Mouse (Mus musculus) lung, postnatal 14 days (tissue): ENCODE data around the gene Nsf.
"Not testable (repeated sequence)": the region's sequence is repeated elsewhere in the genome, so short reads cannot be mapped to it uniquely, and the experiment has no call there.

Experiments
- DNase-seq: peaks from one replicate; pipeline ENCODE4 v3.0.0; 2021

Gene Nsf

DNA sequence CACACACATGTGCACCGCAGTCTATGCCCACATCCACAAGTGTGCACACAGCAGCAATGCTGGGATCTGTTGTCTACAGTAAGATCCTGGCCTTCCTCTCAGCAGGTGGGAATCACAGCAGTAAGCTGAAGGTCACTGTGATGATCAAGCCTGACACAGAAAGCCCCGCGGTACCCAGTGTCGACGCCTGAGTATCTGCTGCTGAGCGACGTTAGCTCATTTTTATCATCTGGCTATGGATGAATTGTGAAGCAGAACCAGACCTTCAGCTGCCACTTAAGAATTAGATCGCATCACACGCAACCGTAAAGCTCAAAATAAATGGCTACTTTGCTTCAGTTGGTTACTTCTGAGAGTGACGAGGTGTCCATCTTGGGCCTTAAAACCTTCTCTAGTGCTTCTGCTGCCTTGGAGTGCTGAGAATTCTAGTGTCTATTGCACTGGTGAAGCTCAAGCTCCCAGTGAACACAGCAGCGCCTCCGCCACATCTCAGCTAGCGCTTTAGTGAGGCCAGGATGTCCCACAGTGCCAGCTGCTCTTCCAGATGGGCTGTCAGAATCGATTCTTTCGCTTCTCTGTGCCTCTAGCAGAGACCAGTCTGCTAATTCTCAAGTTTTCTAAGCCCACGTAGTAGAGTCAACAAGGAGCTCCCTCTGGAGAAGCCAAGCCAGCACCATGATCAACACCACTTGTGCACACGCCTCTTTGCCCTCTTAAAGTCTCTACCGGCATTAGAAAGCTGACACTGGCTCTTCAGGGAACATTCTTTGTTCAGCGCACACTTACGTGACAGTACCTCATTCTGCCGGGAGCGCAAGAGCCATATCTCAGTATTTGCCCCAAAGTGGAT is 63.3 kb downstream of the Nsf start:
- no peak for DNase-seq

DNA sequence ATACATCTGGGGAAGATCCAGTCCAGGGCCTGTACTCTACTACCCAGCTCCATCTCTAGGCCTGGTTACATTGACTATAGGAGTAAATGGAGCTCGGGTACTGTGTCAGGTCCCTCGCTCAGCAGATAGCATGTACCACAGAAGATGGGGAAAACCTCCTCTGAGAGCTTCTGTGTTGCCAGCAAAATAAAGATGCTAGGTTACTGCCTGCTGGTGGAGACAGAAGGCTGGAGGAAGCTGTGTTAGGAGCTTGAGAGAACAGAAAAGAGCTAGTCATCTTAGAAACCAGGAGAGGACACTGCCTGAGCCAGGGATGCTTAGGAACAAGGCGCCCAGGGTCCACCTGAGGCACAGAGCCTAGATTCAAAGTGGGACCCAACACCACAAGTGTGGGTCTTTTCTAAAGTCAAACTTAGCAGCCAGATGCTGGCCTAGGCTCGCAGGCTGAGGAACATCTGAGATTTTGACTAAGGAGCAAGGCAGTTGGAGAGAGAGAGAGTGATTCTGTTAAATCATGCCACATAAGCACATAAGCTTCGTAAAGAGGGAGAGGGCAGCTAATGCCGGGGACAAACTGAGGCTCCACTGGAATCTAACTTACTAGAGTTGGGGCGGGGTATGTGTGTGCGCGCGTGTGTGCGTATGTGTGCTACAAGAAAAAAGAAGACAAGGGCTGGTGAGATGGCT is 66.0 kb downstream of the Nsf start:
- DNase-seq = no peak

DNA sequence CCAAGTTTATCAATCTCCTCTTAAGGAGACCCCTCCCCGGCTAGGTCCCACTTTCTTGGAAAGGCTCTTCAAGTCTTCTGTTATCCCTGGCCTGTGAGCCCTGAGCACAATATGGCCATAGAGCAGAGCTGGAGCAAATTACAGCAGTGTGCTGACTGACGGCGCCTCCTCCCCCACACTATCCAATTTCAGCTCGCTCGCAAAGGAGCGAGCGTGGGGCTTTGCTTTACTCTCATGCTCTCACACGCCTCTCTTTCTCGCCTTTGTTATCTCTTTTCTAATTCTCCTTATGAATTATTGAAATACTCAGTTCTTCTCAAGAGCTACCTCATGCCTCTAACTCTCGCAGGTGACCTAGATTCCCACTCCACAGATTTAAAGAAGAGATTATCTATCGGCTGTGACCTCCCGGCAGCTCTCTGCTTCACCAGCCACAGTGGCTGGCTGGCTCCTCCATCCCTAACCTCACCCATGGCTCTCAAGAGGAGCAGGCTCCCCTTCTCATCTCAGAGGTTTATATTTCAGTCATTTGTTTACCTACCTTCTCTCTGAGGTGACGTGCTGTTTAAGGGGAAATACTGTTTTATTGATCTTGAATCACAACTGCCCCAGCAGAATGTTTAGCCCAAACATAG is 69.0 kb downstream of the Nsf start:
- no peak for DNase-seq

DNA sequence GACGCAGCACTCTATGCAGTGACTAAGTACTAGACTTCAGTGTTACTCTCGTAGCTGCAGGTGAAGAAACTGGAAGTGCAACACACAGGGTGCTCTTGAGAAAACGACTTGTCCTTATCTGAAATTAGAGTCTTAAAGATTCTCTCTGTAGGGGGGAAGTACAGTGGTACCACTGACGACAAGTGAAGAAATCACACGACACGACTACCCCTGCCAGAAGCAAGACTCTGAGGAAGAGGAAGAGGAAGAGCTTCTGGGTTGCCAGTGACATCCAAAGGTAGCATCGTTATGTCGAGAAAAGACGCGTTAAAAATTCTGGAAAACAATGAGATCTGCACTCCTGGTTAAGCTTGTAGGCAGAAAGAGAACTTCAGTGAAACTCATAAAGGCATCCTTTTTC is 70.1 kb downstream of the Nsf start:
- DNase-seq = no peak

DNA sequence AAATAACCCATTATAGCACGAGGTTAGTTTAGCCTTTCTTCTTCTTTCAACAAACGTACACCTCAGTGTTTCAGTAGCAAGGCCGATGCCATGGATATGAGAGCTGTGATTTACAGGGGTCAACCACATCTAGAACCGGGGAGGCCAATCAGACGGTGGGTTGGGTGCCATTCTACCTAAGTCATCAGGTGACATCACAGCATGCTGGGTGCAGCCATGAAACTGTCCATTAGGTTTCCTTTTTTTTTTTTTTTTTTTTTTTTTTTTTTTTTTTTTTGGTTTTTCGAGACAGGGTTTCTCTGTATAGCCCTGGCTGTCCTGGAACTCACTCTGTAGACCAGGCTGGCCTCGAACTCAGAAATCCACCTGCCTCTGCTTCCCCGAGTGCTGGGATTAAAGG is 74.4 kb downstream of the Nsf start:
- not testable (repeated sequence) for DNase-seq

DNA sequence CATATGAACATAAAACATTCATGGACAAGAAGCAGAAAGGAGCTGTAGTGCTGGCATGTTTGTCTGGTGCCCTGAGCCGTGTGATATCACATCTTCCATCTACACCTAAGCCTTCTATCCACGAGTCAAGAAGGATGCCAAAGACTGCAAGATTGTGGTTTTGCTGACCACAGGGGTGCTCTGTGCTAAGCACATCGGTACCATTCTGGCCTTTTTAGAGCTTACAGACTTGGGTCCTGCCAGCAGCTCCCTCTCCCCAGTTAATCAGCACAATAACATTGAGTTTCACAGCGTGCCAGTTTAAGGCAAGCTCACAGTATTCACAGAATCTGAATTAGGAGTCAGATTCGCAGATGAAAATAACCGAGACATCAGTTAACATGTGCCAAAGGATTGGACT is 75.4 kb downstream of the Nsf start:
- DNase-seq = no peak

DNA sequence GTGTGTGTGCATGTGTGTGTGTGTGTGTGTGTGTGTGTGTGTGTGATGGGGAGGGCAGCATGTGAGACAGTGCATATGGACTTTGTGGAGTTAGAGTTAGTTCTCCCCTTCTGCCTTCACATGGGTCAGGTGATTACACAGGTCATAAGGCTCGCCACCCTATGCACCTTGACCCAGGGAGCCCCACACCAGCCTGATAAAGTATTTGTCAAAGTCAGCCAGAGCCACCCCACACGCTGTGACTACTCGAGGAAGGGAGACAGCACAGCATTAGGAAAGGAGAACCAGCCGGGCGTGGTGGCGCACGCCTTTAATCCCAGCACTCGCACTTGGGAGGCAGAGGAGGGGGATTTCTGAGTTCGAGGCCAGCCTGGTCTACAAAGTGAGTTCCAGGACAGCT is 83.5 kb downstream of the Nsf start:
- DNase-seq = no peak

DNA sequence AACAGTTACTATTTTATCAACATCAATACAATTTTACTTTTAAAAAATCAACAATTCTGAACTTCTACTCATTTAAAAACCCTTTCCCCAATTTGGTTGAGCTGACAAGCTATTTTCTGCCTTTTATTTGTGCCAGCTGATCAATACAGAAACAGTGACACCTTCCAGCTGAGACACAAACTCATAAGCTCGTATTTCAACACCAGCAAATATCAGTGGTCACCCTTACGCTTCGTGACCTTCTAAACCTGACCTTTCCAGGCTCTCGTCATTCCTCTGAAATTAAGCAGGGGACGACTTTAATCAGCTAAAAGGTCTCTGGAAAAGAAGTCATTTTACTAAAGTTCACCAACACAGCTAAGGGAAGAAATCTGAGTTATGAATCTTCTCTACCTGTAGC is 86.2 kb downstream of the Nsf start:
- DNase-seq = no peak

DNA sequence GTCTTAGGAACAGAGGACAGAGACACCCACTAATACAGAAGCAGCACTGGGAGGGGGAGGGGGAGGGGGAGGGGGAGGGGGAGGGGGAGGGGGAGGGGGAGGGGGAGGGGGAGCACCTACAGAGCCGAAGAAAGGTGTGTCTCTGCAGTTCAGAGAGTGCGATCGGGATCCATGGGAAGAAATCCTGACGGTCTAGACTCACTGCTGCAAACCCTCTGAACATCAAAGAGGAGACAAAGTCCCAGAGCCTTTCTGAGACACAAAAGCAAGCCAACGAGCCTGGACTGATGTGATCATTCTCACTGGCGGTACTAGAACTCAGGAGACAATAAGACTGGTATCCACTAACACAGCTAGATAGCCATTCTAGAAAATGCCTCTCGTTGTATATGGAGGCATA is 88.5 kb downstream of the Nsf start:
- no peak for DNase-seq

DNA sequence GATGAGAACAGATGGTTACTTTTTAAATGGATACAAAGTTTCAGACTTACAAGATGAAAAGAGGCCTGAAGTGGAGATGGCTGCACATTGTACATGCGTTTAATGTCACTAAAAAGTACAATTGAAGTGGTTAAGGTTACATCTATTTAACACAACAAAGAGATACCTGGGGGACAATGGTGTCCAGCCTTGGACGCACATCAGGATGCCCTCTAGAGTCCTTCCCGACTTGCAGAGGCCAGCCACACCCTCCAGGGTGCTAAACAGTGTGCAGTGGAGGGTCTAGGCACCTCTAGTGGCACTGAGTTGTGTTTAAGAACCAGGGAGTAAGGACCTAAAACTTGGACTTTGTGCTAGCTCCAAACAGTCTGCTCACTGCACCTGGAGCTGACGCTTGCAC is 89.4 kb downstream of the Nsf start:
- no peak for DNase-seq

DNA sequence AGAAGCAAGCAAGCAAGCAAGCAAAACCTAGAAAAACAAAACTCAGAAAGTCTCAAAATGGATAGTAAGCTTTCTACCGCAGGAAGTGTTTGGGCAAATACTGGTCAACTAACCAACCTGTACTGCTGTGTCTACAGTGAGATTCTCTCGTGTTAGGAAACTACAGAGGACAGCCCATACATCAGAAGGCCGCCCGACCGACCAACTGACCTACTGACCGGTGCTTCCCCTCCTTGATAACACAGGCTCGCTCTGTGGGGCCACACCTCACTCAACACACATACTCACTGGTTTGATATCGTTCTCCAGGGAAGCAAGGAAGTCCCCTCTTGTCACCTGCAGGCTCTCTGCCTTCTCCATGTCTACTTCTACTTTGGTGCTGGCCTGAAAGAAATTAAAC is 90.9 kb downstream of the Nsf start:
- DNase-seq = no peak

DNA sequence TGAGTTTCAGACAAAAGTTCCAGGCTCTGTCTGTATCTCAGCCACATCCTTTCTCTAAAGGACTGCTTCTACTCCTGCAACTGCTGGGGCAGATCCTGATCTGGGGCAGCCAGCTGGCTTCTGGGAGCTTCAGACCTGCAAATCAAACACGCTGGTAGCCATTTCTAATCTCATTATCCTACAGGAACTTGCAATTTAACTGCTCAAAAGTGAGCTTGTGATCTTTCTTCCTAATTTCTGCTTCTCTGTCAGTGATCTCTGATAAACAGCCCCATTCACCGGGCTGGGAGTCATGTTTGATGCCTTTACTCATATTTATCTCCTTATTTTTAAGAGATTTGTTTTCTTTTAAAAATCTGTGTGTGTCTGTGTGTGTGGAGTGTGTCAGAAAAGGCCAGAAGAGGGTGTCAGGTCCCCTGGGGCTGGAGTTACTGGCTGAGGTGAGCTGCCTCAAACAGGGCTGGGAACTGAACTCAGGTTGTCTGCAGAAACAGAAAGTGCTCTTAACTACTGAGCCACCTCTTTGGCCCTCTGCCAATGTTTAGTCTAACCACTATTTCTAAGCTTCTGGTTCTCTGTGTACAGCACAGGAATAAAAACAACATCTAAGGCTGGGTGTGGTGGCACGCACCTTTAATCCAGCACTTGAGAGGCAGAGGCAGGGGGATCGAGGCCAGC is 93.8 kb downstream of the Nsf start:
- DNase-seq = peak; percentile 2

DNA sequence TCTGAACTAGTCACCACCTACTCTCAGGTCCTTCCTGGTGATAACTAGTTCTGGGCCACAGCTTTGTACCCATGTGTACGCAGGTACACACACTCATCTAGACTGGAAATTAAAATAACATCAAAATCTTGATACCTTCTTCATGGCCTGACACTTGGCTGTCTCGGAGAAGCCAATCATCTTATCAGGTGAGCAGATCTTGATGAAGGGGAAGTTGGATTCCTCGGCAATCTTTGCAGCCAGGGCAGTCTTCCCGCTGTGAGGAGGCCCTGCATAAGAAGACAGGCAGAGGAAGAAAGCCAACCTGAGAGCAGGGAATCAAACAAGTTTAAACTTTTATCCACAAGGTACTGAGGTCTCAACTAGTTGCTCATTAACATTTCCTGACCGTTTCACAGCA is 95.1 kb downstream of the Nsf start:
- no peak for DNase-seq

DNA sequence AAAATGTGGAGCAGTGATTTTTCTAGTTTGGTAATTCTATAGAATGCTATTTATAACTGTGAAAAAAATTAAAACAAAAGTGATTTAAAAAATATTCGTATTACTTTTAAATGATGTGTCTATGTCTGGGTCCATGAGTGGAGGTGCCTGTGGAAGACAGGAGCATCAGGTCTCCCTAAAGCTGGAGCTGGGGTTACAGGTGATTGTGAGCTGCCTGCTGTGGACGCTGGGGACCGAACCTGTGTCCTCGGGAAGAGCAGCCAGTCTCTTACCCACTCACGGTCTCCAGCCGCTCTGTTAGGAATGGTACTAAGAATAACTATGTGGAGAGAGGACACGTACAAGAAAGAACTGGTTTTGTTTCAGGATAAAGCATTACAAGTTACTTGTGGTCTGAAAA is 97.2 kb downstream of the Nsf start:
- DNase-seq = no peak

DNA sequence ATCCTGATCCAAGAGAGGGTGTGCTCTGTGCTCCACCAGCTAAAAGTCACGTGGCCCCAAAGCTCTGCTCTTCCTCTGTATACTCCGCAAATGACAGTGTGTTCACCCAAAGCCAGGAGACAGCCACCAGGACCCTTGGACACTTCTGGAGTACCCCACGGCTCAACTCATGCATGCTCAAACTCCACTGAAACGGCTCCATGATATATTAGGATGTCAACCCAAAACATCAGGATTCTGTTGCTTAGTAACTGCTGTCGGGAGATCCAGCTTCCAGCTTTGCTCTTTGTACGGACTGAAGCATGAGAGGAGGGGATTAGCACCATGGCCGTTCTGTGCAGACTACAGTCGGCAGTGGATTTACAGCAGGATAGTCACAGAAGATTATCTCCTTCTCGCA is 99.6 kb downstream of the Nsf start:
- no peak for DNase-seq

DNA sequence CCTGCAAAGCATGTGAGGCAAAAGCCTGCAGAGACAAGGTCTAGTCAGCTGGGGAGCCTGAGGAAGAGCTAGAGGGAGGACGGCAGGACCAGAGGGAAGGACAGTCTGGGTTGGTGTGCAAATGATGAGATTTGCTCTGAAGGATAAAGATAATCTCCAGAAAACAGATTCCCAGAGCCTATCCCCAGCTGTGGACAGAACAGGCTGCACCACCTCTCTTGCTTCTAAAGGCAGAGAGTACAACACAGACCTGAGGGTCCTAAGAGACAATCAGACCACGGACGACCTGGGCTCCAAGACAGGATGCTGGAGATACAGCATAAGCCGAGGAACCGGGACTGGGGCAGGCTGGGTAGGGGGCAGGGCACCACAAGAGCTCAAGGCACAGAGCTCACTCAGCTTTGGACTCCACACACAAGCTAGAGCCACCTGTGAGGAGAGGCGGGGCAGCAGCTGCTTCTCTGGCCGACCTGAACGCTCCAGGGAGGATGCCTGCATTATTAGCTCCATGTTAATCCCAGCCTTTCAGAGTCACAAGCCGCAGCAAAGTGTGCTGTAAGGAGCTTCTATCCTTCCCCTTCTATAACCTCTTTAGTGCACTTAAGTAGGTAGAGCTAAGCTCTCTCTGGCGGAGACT is 100.5 kb downstream of the Nsf start:
- DNase-seq = no peak

DNA sequence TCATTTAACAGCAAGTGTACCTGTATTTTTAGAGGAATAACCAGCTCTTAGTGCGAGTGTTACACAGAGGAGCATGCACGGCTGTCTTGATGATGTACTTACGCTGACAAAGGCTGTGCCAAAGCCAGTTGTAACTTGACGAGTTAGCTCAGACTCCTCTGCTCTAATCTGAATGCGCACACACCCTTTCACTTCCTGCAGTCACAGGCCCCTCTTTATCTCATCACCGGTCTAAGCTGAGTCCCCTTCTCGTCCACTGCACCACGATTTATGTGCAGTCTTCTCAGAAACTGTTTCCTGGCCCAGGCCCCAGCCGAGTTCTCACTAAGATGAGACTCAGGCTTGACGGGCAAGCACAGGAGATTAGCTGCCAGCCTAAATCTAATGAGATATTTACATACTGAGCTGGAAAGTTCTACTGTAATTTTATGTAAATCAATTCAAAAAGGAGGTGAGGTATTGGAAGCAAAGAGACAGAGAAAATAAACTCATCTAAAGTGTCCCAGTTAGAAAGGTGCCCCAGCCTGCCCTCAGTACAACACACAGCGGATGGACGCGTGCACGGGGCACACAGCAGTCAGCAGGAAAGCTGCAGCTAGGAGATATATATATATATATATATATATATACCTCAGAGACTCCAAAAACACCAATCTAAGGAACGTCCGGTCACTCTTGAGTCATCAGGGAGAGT is 101.1 kb downstream of the Nsf start:
- no peak for DNase-seq

DNA sequence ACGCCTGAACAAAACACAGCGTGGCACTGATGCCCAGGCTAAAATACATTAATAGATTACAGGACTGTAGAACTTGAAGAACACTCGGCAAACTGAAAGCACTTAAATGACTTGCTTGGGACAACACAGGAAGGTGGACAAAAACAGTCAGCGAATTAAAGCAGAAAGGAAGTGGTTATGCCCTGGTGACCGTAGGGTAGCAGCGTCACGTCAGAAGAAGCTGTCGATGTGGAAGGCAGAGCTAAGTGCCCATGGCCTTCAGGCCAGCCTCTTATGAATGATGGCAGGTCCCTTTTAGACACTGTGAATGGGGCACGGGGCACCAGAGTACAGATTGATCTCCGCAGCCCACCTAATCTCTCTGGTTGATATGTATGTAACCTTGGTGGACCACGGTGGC is 105.6 kb downstream of the Nsf start:
- DNase-seq = no peak

DNA sequence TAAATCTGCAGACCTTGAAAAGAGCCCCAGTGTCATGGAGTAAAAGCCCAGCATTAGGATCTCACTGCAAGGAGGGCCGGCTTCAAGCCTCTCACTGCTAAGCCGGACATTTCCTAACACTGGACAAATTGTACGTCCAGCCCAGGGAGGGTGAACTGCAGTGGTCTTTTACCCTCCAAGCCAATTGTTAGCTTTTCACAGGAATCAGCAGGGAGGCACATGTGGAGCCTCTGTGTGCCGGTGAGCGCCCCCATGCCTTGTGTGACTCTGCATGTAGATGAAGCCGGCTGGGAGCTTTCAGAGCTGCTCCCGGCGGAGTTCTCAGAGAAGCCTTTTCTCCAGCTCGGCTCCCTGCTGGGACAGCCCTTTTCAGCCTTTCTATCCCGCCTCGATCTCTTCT is 113.0 kb downstream of the Nsf start:
- DNase-seq = no peak

DNA sequence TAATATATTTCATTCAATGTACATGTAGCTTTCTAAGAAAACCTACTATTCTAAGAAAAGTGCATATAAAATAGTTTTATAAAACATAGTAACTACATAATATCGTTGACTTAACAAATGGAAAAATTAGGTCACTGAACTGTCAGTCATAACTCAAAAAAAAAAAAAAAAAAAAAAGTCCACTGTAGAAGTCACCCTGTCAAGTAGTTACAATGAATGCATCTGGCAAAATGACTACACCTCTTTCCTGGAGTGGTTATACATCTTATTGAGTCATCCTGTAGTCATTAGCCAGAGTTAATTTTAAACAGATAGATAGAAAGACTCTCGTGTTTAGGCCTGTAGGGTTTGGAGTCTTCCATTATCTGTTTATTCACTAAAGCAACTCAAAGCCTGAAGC is 114.9 kb downstream of the Nsf start:
- no peak for DNase-seq

DNA sequence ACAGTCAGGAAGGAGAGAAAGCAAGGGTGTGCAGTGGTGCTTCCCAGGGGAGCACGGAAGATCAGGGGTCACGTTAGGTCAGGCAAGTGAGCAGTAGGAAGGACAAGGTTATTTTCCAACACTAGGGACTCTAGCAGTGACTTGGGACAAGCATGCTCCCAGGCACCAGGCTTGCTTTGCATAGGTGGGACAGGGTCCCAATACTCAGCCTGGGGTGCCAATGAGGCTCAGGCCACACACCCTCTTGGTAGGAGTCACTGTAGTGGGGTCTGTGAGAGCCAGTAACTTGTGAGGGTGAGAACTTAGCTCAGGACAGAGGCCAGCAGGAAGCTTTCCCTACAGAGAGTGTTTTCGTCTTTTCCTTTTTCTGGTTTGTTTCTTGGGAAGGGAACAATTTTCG is 121.5 kb downstream of the Nsf start:
- no peak for DNase-seq

DNA sequence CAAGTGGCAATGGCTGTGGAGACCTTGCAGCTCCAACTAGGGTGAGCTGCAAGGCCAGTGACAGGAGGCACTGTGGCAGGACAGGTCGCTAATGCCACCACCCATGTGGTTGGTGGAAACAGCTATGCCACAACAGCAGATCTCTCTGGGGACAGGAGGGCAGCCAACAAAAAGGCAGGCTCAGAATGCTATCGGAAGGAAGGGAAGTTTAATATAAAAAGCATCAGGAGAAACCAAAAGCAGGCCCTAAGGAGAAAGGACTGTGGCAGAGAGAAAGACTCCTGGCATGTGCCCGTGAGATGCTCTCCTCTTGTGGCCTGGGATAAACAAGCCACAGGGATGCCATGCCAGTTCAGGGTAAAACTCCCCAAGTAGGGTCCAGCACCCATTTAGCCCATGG is 122.1 kb downstream of the Nsf start:
- no peak for DNase-seq

DNA sequence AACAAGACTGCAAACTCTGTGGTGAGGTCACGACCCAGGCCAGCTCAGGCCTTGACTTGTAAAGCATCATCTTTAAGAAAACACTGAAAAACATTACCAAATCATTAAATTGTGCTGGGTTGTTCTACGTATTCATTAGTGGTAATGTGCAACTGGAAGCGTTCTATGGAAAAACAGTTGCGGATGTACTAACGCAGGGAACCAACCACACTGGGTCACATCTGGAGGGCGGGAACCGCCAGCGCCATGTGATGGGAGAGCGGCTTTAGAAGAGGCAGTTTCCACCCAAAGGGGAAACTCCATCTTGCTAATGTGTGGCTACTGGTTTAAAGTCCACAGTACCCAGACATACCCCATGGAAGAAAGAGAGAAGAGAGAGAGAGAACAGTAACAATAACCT is 123.4 kb downstream of the Nsf start:
- no peak for DNase-seq
